Mouse (Mus musculus): ENCODE measurements at regions not wholly inside any gene's neighbourhood (a gene's known extent, or its start where the extent isn't known, plus 50 kb on each side); places are given as distances from the start of the nearest gene placed in this dataset.

GRCm38 (mm10) chr1:130279180-130279579 is 143.6 kb downstream of the Cd55b start:
- H3K36me3 ChIP-seq (ENCODE audit: control insufficient read depth, insufficient read depth), result no peaks in the 10 kb centered on the region
- no peaks in the 10 kb centered on the region for H3K4me1 ChIP-seq (replicated peaks; ENCODE audit: control insufficient read depth, insufficient read depth, low read length)
- no peak overlapping the region for H3K4me2 ChIP-seq (ENCODE audit: low read length)
- no peak overlapping the region for H3K4me3 ChIP-seq (replicated peaks; ENCODE audit: low read length)
- no peak for ATAC-seq
- peaks cover 4% of the 10 kb centered on the region; the same call in 1 of the 2 replicates for H3K9me3 ChIP-seq (ENCODE audit: control insufficient read depth, low read length)
- no peak overlapping the region for H3K9ac ChIP-seq (replicated peaks; ENCODE audit: low read depth, low read length)
- H3K27me3 ChIP-seq (replicated peaks; ENCODE audit: control insufficient read depth, insufficient read depth, low read length), result no peaks in the 10 kb centered on the region
- no peak overlapping the region for H3K27ac ChIP-seq (ENCODE audit: low read length)

GRCm38 (mm10) chr1:130278000-130278536 is 144.7 kb downstream of the Cd55b start:
- no peaks in the 10 kb centered on the region for H3K27me3 ChIP-seq (replicated peaks; ENCODE audit: control insufficient read depth, insufficient read depth, low read length)
- no peak for ATAC-seq
- H3K27ac ChIP-seq (ENCODE audit: low read length), result no peak overlapping the region
- H3K4me1 ChIP-seq (replicated peaks; ENCODE audit: control insufficient read depth, insufficient read depth, low read length), result no peaks in the 10 kb centered on the region
- no peak overlapping the region for H3K9ac ChIP-seq (replicated peaks; ENCODE audit: low read depth, low read length)
- H3K9me3 ChIP-seq (ENCODE audit: control insufficient read depth, low read length), result peaks cover 4% of the 10 kb centered on the region; the same call in 1 of the 2 replicates
- H3K4me3 ChIP-seq (replicated peaks; ENCODE audit: low read length), result no peak overlapping the region
- no peak overlapping the region for H3K4me2 ChIP-seq (ENCODE audit: low read length)
- H3K36me3 ChIP-seq (ENCODE audit: control insufficient read depth, insufficient read depth), result no peaks in the 10 kb centered on the region

DNA sequence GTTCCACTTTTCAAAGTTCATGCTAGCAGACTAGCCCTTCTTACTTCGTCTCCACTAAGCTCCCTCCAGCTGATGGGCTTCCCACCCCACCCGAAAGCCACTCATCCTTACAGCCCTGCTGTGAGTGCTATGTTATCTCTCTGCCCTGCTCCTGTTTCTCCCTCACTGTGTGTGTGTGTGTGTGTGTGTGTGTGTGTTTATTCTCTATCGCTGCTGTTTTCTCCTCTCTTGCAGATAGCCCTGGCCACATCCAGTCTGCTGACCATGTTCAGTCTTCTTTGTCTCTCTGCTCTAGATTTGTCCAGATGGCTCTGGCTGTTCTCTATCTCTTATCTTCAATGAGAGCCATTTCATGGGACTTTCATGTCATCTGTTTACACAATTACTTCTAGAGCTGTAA is 145.9 kb downstream of the Cd55b start:
- peaks cover 4% of the 10 kb centered on the region; the same call in 1 of the 2 replicates for H3K9me3 ChIP-seq (ENCODE audit: control insufficient read depth, low read length)
- H3K9ac ChIP-seq (replicated peaks; ENCODE audit: low read depth, low read length), result no peak overlapping the region
- H3K36me3 ChIP-seq (ENCODE audit: control insufficient read depth, insufficient read depth), result no peaks in the 10 kb centered on the region
- H3K4me3 ChIP-seq (replicated peaks; ENCODE audit: low read length), result no peak overlapping the region
- H3K27me3 ChIP-seq (replicated peaks; ENCODE audit: control insufficient read depth, insufficient read depth, low read length), result no peaks in the 10 kb centered on the region
- 91% methylated on average over 3 of the region's 3 CpGs for WGBS
- no peaks in the 10 kb centered on the region for H3K4me1 ChIP-seq (replicated peaks; ENCODE audit: control insufficient read depth, insufficient read depth, low read length)
- H3K27ac ChIP-seq (ENCODE audit: low read length), result no peak overlapping the region
- no peak for ATAC-seq
- H3K4me2 ChIP-seq (ENCODE audit: low read length), result no peak overlapping the region

DNA sequence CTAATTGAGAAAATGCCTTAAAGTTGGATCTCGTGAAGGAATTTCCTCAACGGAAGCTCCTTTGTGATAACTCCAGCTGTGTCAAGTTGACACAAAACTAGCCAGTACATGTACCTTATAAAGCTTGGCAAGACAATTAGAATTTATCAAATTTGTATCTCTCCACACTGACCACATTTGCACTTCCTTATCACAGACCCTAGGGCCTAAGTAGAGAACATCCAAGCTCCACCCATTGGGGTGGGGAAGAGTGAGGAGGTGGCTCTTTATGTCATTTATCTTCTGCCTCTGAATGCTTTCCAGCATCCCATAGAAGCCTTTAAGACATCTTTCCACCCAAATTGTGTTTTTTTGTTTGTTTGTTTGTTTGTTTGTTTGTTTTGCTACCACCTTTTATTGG is 146.8 kb downstream of the Cd55b start:
- 81% methylated on average over 2 of the region's 2 CpGs for WGBS
- H3K4me1 ChIP-seq (replicated peaks; ENCODE audit: control insufficient read depth, insufficient read depth, low read length), result no peaks in the 10 kb centered on the region
- no peak for ATAC-seq

DNA sequence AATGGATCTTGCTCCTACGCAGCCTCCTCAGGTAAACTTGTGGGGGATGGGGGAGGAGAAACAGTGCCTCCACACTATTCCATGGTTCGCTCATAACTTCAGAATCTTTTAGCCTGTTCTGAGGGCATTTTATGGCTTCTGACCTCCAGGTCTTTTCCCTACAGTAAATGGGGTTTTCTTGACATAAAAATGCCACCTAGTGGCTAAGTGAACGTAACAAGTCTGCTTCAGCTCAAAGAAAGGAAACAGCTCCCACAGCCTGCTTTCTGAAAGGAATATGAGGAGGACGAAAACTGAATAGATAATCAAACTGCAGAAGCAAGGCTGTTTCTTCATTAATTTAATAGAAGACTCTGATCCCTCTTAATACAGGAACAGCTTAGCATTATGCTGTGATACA is 148.3 kb downstream of the Cd55b start:
- no peak overlapping the region for H3K4me3 ChIP-seq (replicated peaks; ENCODE audit: low read length)
- H3K4me1 ChIP-seq (replicated peaks; ENCODE audit: control insufficient read depth, insufficient read depth, low read length), result no peaks in the 10 kb centered on the region
- H3K36me3 ChIP-seq (ENCODE audit: control insufficient read depth, insufficient read depth), result no peaks in the 10 kb centered on the region
- no peaks in the 10 kb centered on the region for H3K27me3 ChIP-seq (replicated peaks; ENCODE audit: control insufficient read depth, insufficient read depth, low read length)
- peaks cover 4% of the 10 kb centered on the region; the same call in 1 of the 2 replicates for H3K9me3 ChIP-seq (ENCODE audit: control insufficient read depth, low read length)
- WGBS, result 52% methylated on average over 4 of the region's 4 CpGs
- H3K9ac ChIP-seq (replicated peaks; ENCODE audit: low read depth, low read length), result no peak overlapping the region
- no peak overlapping the region for H3K27ac ChIP-seq (ENCODE audit: low read length)
- no peak for ATAC-seq
- no peak overlapping the region for H3K4me2 ChIP-seq (ENCODE audit: low read length)

More for the DNA sequence above, 146.8 kb downstream of the Cd55b start:
- Histone ChIP-seq H3K36me3 (ENCODE audit: control insufficient read depth, insufficient read depth) (no peaks in the 10 kb centered on the region), H3K4me2 (ENCODE audit: low read length) (no peak overlapping the region), H3K9me3 (ENCODE audit: control insufficient read depth, low read length) (peaks cover 4% of the 10 kb centered on the region; the same call in 1 of the 2 replicates), H3K27ac (ENCODE audit: low read length) (no peak overlapping the region), H3K27me3 (replicated peaks; ENCODE audit: control insufficient read depth, insufficient read depth, low read length) (no peaks in the 10 kb centered on the region), H3K4me3 (replicated peaks; ENCODE audit: low read length) (no peak overlapping the region), H3K9ac (replicated peaks; ENCODE audit: low read depth, low read length) (no peak overlapping the region)

DNA sequence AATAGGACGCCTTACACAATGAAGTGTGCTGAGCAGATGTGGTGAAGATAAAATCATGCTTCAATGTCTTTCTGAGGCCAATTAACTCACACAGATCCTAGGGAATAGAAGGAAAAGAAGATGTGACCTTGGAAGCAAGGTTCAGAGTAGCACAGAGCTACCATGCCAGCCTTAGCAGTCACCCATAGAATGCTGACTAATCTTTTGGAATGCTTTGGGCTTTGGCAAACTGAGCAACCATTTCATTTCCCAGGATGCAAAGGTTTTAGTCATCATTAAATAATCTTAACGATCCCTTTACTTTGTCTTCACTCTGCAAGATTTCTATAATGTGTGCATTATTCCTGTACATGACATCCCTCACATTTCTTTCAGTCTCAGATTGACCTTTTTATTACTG is 152.4 kb downstream of the Cd55b start:
- Histone ChIP-seq H3K9me3 (ENCODE audit: control insufficient read depth, low read length) (no peaks in the 10 kb centered on the region), H3K4me3 (replicated peaks; ENCODE audit: low read length) (no peak overlapping the region), H3K4me1 (replicated peaks; ENCODE audit: control insufficient read depth, insufficient read depth, low read length) (no peaks in the 10 kb centered on the region), H3K27me3 (replicated peaks; ENCODE audit: control insufficient read depth, insufficient read depth, low read length) (no peaks in the 10 kb centered on the region), H3K27ac (ENCODE audit: low read length) (no peak overlapping the region), H3K4me2 (ENCODE audit: low read length) (no peak overlapping the region), H3K36me3 (ENCODE audit: control insufficient read depth, insufficient read depth) (no peaks in the 10 kb centered on the region), H3K9ac (replicated peaks; ENCODE audit: low read depth, low read length) (no peak overlapping the region)
- 66% methylated on average over 2 of the region's 2 CpGs for WGBS
- no peak for ATAC-seq

Measured in forebrain, embryonic 16.5 days (tissue).